Mouse (Mus musculus) liver, postnatal 0 days (tissue): ENCODE measurements around the gene Adh7. TPM values are rescaled to one million over a fixed set of nuclear protein-coding genes. Genes with fewer than 3 reads are reported as not detected.

Experiments used
- ATAC-seq: fragments of 200-750 bp; cut with Nextera tagmentation; 2 replicates; pipeline ENCODE4 v1.8.0; 2017; ENCODE audit warnings: mild to moderate bottlenecking, moderate library complexity
- DNase-seq: peaks from one replicate; pipeline ENCODE4 v3.0.0-alpha.2; 2016
- H3K27ac ChIP-seq: fragments of 300-500 bp; sonication (generic); 2 replicates; pipeline ENCODE4 v1.5.1; 2014; ENCODE audit warnings: antibody characterized with exemption, moderate library complexity, mild to moderate bottlenecking, low read depth
- H3K27me3 ChIP-seq: fragments of 300-500 bp; sonication (generic); 2 replicates; pipeline ENCODE4 v1.6.1; 2014; ENCODE audit warnings: low read length, control low read depth, mixed read lengths; ENCODE audit not compliant: insufficient read depth
- H3K36me3 ChIP-seq: fragments of 300-500 bp; sonication (generic); replicated peaks from 2 replicates; pipeline ENCODE4 v1.6.1; 2014; ENCODE audit warnings: mild to moderate bottlenecking, control low read depth, low read length, moderate library complexity, mixed read lengths; ENCODE audit not compliant: insufficient read depth
- H3K4me1 ChIP-seq: fragments of 300-500 bp; sonication (generic); 2 replicates; pipeline ENCODE4 v1.6.1; 2014; ENCODE audit warnings: antibody characterized with exemption, mild to moderate bottlenecking, control low read depth; ENCODE audit not compliant: insufficient read depth
- H3K4me2 ChIP-seq: fragments of 300-500 bp; sonication (generic); 2 replicates; pipeline ENCODE4 v1.6.1; 2014; ENCODE audit warnings: low read depth, mild to moderate bottlenecking, low read length, moderate library complexity, mixed read lengths
- H3K4me3 ChIP-seq: fragments of 300-500 bp; sonication (generic); 2 replicates; pipeline ENCODE4 v1.5.1; 2014; ENCODE audit warnings: low read depth, low read length
- H3K9ac ChIP-seq: fragments of 300-500 bp; sonication (generic); replicated peaks from 2 replicates; pipeline ENCODE4 v1.6.1; 2014; ENCODE audit warnings: mild to moderate bottlenecking, moderate library complexity
- H3K9me3 ChIP-seq: fragments of 300-500 bp; sonication (generic); 2 replicates; pipeline ENCODE4 v1.6.1; 2016; ENCODE audit warnings: mild to moderate bottlenecking, control low read depth, low read length, mixed read lengths
- CTCF ChIP-seq: sonication (generic); IDR thresholded peaks from 2 replicates; pipeline ENCODE4 v1.5.1; 2016; ENCODE audit warnings: antibody characterized with exemption, low read depth
- EP300 ChIP-seq: IDR thresholded peaks from 2 replicates; pipeline ENCODE4 v1.6.1; 2016; ENCODE audit warnings: antibody characterized with exemption, low read depth, mild to moderate bottlenecking
- WGBS: fragments of 180-500 bp; shearing (Covaris S2); extraction: QIAGEN DNeasy Blood & Tissue Kit; methylation state at CpG from one replicate; pipeline ENCODE4 v1.1.7; 2014; ENCODE audit not compliant: insufficient replicate concordance; 5-methylcytosine and 5-hydroxymethylcytosine counted together
- polyA plus RNA-seq: library from polyadenylated mRNA; unstranded; fragments of >200 nt; fragmentation: Nextera tagmentation; extraction: Ambion mirVana; gene quantifications from 2 replicates; pipeline ENCODE4 v1.2.1, GENCODE M21; 2015

Gene Adh7
- polyA plus RNA-seq, 1 experiment from 2014 or later, result 6.2 TPM

DNA sequence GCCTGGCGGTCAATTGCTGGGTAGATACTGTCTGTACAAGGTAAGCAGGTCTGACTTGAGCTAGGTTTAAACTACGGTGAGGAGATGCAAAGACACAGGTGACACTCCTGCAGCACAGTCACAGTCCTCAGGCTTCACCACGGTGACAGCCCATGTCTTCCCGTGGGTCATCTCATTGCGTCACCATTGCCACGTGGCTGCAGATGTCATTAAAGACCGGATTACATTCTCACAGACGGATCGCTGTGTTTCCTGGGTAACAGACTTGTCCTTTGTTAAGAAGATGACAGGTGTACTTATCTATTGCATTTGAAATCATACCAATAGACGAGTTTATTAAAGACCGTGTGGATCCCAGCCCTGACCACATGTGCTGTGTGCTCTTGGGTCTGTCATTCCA, 3.6 kb downstream of the Adh7 start:
- no peak overlapping the region for H3K9ac ChIP-seq
- no peak overlapping the region for H3K4me2 ChIP-seq
- H3K27ac ChIP-seq, result no peak overlapping the region
- H3K4me3 ChIP-seq, result no peak overlapping the region
- TF ChIP-seq CTCF (no peak), EP300 (no peak)
- no peaks in the 10 kb centered on the region for H3K9me3 ChIP-seq
- DNase-seq, result no peak
- H3K4me1 ChIP-seq, result peaks cover 15% of the 10 kb centered on the region
- H3K36me3 ChIP-seq, result no peaks in the 10 kb centered on the region
- no peak for ATAC-seq
- 76% methylated on average over 11 of the region's 11 CpGs for WGBS
- H3K27me3 ChIP-seq, result no peaks in the 10 kb centered on the region

DNA sequence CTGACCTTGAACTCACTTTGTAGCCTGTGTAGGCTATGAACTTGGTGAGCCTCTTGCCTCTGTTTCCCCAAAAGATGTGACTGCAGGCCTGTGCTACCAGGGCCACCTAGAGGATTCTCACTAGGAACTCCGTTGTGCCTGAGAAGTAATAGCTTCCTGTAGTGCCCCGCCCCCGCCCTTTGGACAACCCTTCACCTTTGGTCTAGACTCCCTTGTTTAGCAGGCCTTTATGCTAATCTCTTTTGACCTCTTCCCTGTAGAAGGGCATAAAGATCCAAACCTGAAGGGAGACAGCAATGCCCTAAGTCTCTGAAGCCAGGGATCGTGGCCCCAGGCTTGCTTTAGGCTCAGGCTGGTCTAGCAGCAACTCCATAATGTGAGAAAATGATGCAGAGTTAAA, 5.0 kb downstream of the Adh7 start:
- Histone ChIP-seq H3K4me3 (no peak overlapping the region), H3K27me3 (no peaks in the 10 kb centered on the region), H3K9me3 (no peaks in the 10 kb centered on the region), H3K4me2 (no peak overlapping the region), H3K27ac (peak overlapping the region; percentile 79), H3K4me1 (peaks cover 18% of the 10 kb centered on the region), H3K36me3 (no peaks in the 10 kb centered on the region), H3K9ac (no peak overlapping the region; the same call in 1 of the 2 replicates)
- DNase-seq, result peak; percentile 48
- ATAC-seq, result peak; percentile 73
- TF ChIP-seq EP300 (no peak), CTCF (no peak)
- 57% methylated on average over 4 of the region's 4 CpGs for WGBS

DNA sequence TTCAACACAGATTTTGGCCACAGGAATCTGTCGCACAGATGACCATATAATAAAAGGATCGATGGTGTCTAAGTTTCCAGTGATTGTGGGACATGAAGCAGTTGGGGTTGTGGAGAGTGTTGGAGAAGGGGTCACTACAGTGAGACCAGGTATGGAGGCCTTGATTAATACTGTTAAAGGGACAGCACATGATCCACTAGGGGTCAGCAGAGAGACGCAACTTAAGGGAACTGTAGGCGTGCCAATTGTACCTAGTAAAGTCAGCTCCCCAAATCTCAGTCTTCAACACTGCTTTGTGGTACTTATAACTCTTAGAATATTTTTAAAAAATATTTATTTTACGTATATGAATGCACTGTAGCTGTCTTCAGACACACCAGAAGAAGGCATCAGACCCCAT, 5.4 kb downstream of the Adh7 start:
- DNase-seq, result peak; percentile 68
- Histone ChIP-seq H3K27me3 (no peaks in the 10 kb centered on the region), H3K4me2 (no peak overlapping the region), H3K27ac (peak overlapping the region; percentile 79), H3K4me1 (peaks cover 21% of the 10 kb centered on the region), H3K9ac (no peak overlapping the region; the same call in 1 of the 2 replicates), H3K9me3 (no peaks in the 10 kb centered on the region), H3K36me3 (no peaks in the 10 kb centered on the region), H3K4me3 (no peak overlapping the region)
- TF ChIP-seq CTCF (peak; percentile 79), EP300 (no peak)
- ATAC-seq, result peak; percentile 78
- WGBS, result 37% methylated on average over 5 of the region's 5 CpGs

DNA sequence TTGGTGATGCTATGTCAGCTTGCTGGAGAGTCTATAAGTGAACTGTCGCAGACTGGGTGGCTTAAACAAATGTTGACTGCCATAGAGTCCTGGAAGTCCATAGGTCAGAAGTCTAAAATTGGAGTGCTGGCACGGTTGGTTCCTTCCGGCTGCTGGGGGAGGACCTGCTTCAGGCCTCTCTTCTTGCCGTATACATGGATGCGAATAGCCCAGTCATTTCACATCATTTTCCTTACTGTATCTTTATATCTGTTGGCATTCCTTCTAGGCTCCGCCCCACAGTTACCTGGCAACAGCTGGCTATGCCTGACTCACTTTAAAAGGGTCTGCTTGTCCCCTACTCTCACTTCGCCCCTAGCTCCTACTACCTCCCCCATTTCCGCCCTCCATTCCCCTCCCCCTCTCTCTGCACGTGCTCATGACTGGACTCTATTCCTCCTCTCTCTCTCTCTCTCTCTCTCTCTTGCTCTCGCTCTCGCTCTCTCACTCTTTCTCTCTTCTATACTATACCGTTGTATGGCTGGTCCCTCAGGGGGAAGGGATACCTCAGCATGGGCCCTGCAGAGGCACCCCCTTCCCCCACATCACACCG, 6.9 kb downstream of the Adh7 start:
- TF ChIP-seq EP300, result no peak
- no peak for TF ChIP-seq CTCF
- no peak overlapping the region for H3K9ac ChIP-seq
- 66% methylated on average over 13 of the region's 13 CpGs for WGBS

DNA sequence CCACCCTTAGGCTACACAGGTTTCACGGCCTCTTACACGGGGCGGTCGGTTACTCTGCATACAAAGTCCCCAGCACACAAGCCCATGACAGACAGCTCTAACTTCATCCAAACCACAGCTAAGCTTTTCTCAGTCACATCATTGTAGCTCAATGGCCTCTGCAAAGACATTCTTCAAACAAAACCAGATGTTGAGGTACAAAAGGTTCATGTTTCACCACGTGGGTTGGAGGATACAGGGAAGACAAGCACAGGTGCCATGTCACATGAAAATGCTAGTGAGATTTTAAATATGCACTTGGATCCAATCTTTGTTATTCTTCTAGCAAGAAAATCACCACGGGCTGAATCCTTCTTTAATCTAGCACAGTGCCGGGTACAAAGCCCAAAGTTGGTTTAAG, 7.8 kb downstream of the Adh7 start:
- ATAC-seq, result no peak
- Histone ChIP-seq H3K27ac (peak overlapping the region; percentile 84), H3K4me1 (peaks cover 24% of the 10 kb centered on the region), H3K9me3 (no peaks in the 10 kb centered on the region), H3K4me2 (no peak overlapping the region), H3K4me3 (no peak overlapping the region), H3K9ac (no peak overlapping the region), H3K36me3 (no peaks in the 10 kb centered on the region), H3K27me3 (no peaks in the 10 kb centered on the region)
- DNase-seq, result no peak
- TF ChIP-seq EP300 (no peak), CTCF (no peak)
- 66% methylated on average over 6 of the region's 7 CpGs for WGBS

More for the DNA sequence above, 6.9 kb downstream of the Adh7 start:
- Histone ChIP-seq H3K4me3 (no peak overlapping the region), H3K27ac (peak overlapping the region; percentile 84), H3K36me3 (no peaks in the 10 kb centered on the region), H3K4me2 (no peak overlapping the region), H3K27me3 (no peaks in the 10 kb centered on the region), H3K4me1 (peaks cover 24% of the 10 kb centered on the region), H3K9me3 (no peaks in the 10 kb centered on the region)
- ATAC-seq, result peak; percentile 51
- DNase-seq, result peak; percentile 40

DNA sequence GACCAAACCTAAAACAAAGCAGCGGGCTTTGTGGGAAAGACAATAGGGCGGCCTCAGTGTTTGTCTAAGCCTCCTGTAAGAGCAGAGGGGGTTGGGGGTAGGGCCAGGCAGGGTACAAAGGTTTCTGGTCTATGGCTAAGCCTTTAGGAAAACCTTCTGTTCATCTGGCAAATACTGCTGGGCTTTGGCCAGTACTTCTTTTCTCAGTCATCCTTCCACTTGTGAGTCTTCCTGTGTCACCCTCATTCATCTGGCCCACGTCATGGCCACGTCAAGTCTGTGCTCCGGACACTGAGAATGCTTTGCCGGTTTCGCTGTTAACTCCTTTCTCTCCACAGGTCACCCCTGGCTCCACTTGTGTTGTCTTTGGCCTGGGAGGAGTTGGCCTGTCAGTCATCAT, 8.3 kb downstream of the Adh7 start:
- peak overlapping the region; percentile 84 for H3K27ac ChIP-seq
- 48% methylated on average over 7 of the region's 7 CpGs for WGBS
- ATAC-seq, result peak; percentile 29

More for the DNA sequence above, 8.3 kb downstream of the Adh7 start:
- Histone ChIP-seq H3K36me3 (no peaks in the 10 kb centered on the region), H3K4me2 (no peak overlapping the region), H3K27me3 (no peaks in the 10 kb centered on the region), H3K9ac (no peak overlapping the region), H3K4me3 (no peak overlapping the region), H3K4me1 (peaks cover 24% of the 10 kb centered on the region), H3K9me3 (no peaks in the 10 kb centered on the region)
- no peak for TF ChIP-seq CTCF
- no peak for TF ChIP-seq EP300
- peak; percentile 19 for DNase-seq
